Mouse (Mus musculus): ENCODE measurements around the gene Cadps2. TPM values are rescaled to one million over a fixed set of nuclear protein-coding genes. Genes with fewer than 3 reads are reported as not detected.

Cadps2 gene
- polyA plus RNA-seq, 1 experiment from 2014 or later, result 0.57 TPM

DNA sequence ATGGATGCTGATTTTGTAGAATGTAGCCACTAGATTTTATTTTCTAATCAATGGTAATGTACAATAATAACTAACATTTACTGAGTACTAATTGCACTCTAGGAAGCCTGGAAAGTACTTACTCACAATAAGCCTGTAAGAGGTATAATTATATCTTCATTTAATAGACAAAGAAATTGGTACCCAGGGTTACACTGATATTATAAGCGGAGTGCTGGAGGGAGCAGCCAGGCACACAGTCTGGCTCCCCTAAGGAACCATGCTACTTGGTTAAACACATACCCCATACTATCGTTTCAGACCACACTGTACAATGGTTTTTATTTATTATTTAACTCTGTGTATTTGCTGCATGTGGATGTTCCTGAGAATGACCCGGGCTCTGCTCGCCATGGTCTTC is 544.5 kb downstream of the Cadps2 start:
- Histone ChIP-seq H3K9me3 (ENCODE audit: control insufficient read depth, low read length) (no peaks in the 10 kb centered on the region), H3K9ac (ENCODE audit: low read depth, low read length) (no peak overlapping the region), H3K27me3 (replicated peaks; ENCODE audit: control insufficient read depth, insufficient read depth, low read length) (no peaks in the 10 kb centered on the region), H3K36me3 (ENCODE audit: control insufficient read depth, insufficient read depth, low read length) (no peaks in the 10 kb centered on the region), H3K4me3 (ENCODE audit: low read length) (no peak overlapping the region), H3K27ac (ENCODE audit: low read length) (no peak overlapping the region), H3K4me2 (ENCODE audit: low read depth, low read length) (no peak overlapping the region), H3K4me1 (ENCODE audit: control insufficient read depth, insufficient read depth, low read length) (no peaks in the 10 kb centered on the region)
- 89% methylated on average over 4 of the region's 4 CpGs for WGBS
- ATAC-seq, result no peak

DNA sequence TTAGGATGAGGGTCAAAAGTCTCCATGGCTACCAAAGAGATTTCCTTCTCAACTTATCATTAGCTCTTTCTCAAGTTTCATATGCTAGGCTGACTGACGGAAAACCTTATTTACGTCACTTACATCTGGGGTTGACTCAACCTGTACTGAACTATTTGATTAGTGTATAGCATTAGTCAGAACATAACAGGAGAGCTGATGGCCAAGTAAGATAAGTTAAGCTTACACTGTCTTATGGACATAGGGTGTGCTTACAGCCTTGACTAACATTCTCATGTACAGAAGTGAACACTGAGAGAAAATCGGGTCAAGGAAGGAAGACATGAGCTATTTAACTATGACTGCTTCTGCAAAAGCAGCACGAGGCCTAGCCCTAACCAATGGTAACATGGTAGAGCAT is 550.5 kb downstream of the Cadps2 start:
- Histone ChIP-seq H3K9ac (ENCODE audit: low read depth, low read length) (no peak overlapping the region), H3K27ac (ENCODE audit: low read length) (no peak overlapping the region), H3K4me1 (ENCODE audit: control insufficient read depth, insufficient read depth, low read length) (no peaks in the 10 kb centered on the region), H3K36me3 (ENCODE audit: control insufficient read depth, insufficient read depth, low read length) (no peaks in the 10 kb centered on the region), H3K4me3 (ENCODE audit: low read length) (no peak overlapping the region), H3K9me3 (ENCODE audit: control insufficient read depth, low read length) (no peaks in the 10 kb centered on the region), H3K4me2 (ENCODE audit: low read depth, low read length) (no peak overlapping the region), H3K27me3 (replicated peaks; ENCODE audit: control insufficient read depth, insufficient read depth, low read length) (no peaks in the 10 kb centered on the region)
- 87% methylated on average over 4 of the region's 4 CpGs for WGBS
- ATAC-seq, result no peak

DNA sequence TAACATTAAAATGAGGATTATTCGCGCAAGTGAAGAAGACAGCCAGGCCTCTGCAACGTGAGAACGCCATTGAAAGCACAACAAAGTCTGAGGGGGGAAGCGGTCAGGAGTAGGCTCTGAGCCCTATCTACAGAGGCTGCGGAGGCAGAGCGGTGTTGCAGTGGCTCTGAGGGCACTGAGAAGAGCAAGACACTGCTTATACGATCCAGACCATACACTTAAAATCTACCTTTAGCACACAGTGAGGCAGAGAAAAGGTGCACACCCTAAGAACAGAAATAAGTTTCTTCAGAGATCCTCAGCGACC is 557.8 kb downstream of the Cadps2 start:
- WGBS, result 56% methylated on average over 9 of the region's 9 CpGs

GRCm38 (mm10) chr6:23280811-23281513 is 558.3 kb downstream of the Cadps2 start:
- Histone ChIP-seq H3K4me3 (ENCODE audit: low read length) (no peak overlapping the region), H3K9me3 (ENCODE audit: control insufficient read depth, low read length) (no peaks in the 10 kb centered on the region), H3K4me1 (ENCODE audit: control insufficient read depth, insufficient read depth, low read length) (no peaks in the 10 kb centered on the region), H3K27ac (ENCODE audit: low read length) (no peak overlapping the region), H3K4me2 (ENCODE audit: low read depth, low read length) (no peak overlapping the region), H3K36me3 (ENCODE audit: control insufficient read depth, insufficient read depth, low read length) (no peaks in the 10 kb centered on the region), H3K9ac (ENCODE audit: low read depth, low read length) (no peak overlapping the region), H3K27me3 (replicated peaks; ENCODE audit: control insufficient read depth, insufficient read depth, low read length) (no peaks in the 10 kb centered on the region)
- ATAC-seq, result no peak
- 55% methylated on average over 15 of the region's 15 CpGs for WGBS

More for the DNA sequence above, 557.8 kb downstream of the Cadps2 start:
- no peaks in the 10 kb centered on the region for H3K36me3 ChIP-seq (ENCODE audit: control insufficient read depth, insufficient read depth, low read length)
- no peaks in the 10 kb centered on the region for H3K9me3 ChIP-seq (ENCODE audit: control insufficient read depth, low read length)
- no peak overlapping the region for H3K9ac ChIP-seq (ENCODE audit: low read depth, low read length)
- H3K27ac ChIP-seq (ENCODE audit: low read length), result no peak overlapping the region
- H3K4me3 ChIP-seq (ENCODE audit: low read length), result no peak overlapping the region
- no peaks in the 10 kb centered on the region for H3K4me1 ChIP-seq (ENCODE audit: control insufficient read depth, insufficient read depth, low read length)
- H3K27me3 ChIP-seq (replicated peaks; ENCODE audit: control insufficient read depth, insufficient read depth, low read length), result no peaks in the 10 kb centered on the region
- ATAC-seq, result no peak
- H3K4me2 ChIP-seq (ENCODE audit: low read depth, low read length), result no peak overlapping the region

DNA sequence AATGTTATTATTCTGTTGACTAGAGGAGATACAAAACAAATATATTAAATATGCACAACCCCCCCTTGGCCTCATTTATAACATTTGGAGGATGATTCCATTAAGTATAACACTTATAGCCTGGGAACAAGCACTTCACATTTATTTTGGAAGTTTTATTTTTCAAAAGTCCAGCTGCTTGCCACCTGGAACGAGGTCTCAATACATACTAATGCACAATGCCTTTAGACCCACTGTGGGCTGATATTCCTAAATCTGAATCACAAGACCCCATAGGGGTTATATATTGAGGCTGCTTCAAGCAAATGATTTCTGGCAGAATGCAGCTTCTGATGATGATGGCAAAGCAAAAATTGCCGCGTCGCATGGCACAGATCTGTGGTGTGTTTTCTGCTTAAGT is 565.7 kb downstream of the Cadps2 start:
- WGBS, result 66% methylated on average over 4 of the region's 4 CpGs
- H3K4me2 ChIP-seq (ENCODE audit: low read depth, low read length), result no peak overlapping the region
- H3K4me3 ChIP-seq (ENCODE audit: low read length), result no peak overlapping the region
- ATAC-seq, result no peak
- no peak overlapping the region for H3K27ac ChIP-seq (ENCODE audit: low read length)
- no peak overlapping the region for H3K9ac ChIP-seq (ENCODE audit: low read depth, low read length)
- H3K9me3 ChIP-seq (ENCODE audit: control insufficient read depth, low read length), result no peaks in the 10 kb centered on the region
- H3K4me1 ChIP-seq (ENCODE audit: control insufficient read depth, insufficient read depth, low read length), result no peaks in the 10 kb centered on the region
- 0 out of 2 replicates have a peak, but pooled peaks cover 4% of the 10 kb centered on the region for H3K27me3 ChIP-seq (replicated peaks; ENCODE audit: control insufficient read depth, insufficient read depth, low read length)
- H3K36me3 ChIP-seq (ENCODE audit: control insufficient read depth, insufficient read depth, low read length), result no peaks in the 10 kb centered on the region

GRCm38 (mm10) chr6:23272979-23273378 is 566.2 kb downstream of the Cadps2 start:
- Histone ChIP-seq H3K4me3 (ENCODE audit: low read length) (no peak overlapping the region), H3K4me2 (ENCODE audit: low read depth, low read length) (no peak overlapping the region), H3K9me3 (ENCODE audit: control insufficient read depth, low read length) (no peaks in the 10 kb centered on the region), H3K27ac (ENCODE audit: low read length) (no peak overlapping the region), H3K9ac (ENCODE audit: low read depth, low read length) (no peak overlapping the region), H3K4me1 (ENCODE audit: control insufficient read depth, insufficient read depth, low read length) (no peaks in the 10 kb centered on the region), H3K36me3 (ENCODE audit: control insufficient read depth, insufficient read depth, low read length) (no peaks in the 10 kb centered on the region), H3K27me3 (replicated peaks; ENCODE audit: control insufficient read depth, insufficient read depth, low read length) (0 out of 2 replicates have a peak, but pooled peaks cover 4% of the 10 kb centered on the region)
- no peak for ATAC-seq
- WGBS, result 4% methylated on average over 11 of the region's 11 CpGs

DNA sequence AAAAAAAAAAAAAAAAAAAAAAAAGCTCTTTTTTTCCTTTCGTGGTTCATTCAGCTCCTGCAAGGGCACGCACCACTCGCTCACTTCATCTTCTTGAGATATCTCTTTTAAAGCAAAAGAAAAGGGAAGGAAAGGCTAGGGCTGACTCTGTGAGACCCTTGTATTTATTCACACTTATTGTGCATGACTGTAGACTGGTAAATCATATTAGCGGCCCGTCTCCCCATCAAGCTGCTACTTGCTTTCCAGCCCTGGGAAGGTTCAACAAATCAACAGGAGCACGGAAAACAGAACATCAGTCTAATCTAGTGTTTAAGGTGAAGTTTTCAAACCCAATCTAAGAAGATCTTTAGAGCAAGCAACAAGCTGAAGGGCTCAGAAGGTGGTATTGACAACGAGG is 566.7 kb downstream of the Cadps2 start:
- no peak overlapping the region for H3K4me3 ChIP-seq (ENCODE audit: low read length)
- no peaks in the 10 kb centered on the region for H3K36me3 ChIP-seq (ENCODE audit: control insufficient read depth, insufficient read depth, low read length)
- ATAC-seq, result no peak
- no peaks in the 10 kb centered on the region for H3K9me3 ChIP-seq (ENCODE audit: control insufficient read depth, low read length)
- no peaks in the 10 kb centered on the region for H3K4me1 ChIP-seq (ENCODE audit: control insufficient read depth, insufficient read depth, low read length)
- 31% methylated on average over 7 of the region's 7 CpGs for WGBS
- H3K4me2 ChIP-seq (ENCODE audit: low read depth, low read length), result no peak overlapping the region
- no peak overlapping the region for H3K27ac ChIP-seq (ENCODE audit: low read length)
- H3K27me3 ChIP-seq (replicated peaks; ENCODE audit: control insufficient read depth, insufficient read depth, low read length), result 0 out of 2 replicates have a peak, but pooled peaks cover 4% of the 10 kb centered on the region
- no peak overlapping the region for H3K9ac ChIP-seq (ENCODE audit: low read depth, low read length)

- H3K27ac ChIP-seq (ENCODE audit: low read length), result no peak overlapping the region
- no peak overlapping the region for H3K4me2 ChIP-seq (ENCODE audit: low read depth, low read length)
- no peaks in the 10 kb centered on the region for H3K9me3 ChIP-seq (ENCODE audit: control insufficient read depth, low read length)
- no peaks in the 10 kb centered on the region for H3K36me3 ChIP-seq (ENCODE audit: control insufficient read depth, insufficient read depth, low read length)
- no peak overlapping the region for H3K9ac ChIP-seq (ENCODE audit: low read depth, low read length)
- WGBS, result 3% methylated on average over 9 of the region's 9 CpGs
- peaks cover 57% of the 10 kb centered on the region for H3K27me3 ChIP-seq (replicated peaks; ENCODE audit: control insufficient read depth, insufficient read depth, low read length)
- H3K4me1 ChIP-seq (ENCODE audit: control insufficient read depth, insufficient read depth, low read length), result no peaks in the 10 kb centered on the region
- no peak overlapping the region for H3K4me3 ChIP-seq (ENCODE audit: low read length)
- ATAC-seq, result no peak
These were observed 578.5 kb downstream of the Cadps2 start for GRCm38 (mm10) chr6:23260738-23261050.

DNA sequence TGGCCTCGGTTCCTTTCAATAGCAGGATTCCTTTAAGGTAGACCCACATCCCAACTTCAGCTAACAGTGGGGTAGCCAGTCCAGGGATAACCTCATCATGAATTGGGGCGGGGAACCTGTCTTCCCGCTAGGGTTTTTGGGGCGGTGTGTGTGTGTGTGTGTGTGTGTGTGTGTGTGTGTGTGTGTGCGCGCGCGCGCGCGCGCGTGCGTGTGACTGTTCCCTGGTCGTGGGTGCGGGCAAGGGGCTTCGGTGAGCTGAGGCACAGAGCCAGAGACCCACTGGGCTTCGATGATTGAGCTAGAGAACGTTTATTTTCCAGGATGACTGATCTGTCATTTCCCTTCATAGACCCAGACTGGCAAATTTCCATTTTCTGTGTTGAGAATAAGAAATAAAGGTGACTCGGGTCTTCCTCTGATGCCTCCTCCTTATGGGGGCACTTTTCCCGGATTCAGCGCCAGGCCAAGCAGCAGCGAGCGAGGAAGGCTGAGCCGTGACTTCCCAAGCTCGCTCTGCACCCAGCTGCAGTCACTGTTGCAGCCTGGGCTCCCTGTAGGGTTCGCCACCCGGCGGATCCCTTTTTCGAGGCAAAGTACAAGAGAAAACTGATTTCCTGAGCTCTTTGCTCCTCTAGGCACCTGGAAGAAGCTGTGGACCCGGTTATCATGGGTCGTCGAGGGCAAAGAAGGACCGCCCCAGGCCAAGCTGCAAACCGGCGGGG is 579.0 kb downstream of the Cadps2 start:
- no peaks in the 10 kb centered on the region for H3K36me3 ChIP-seq (ENCODE audit: control insufficient read depth, insufficient read depth, low read length)
- H3K9me3 ChIP-seq (ENCODE audit: control insufficient read depth, low read length), result no peaks in the 10 kb centered on the region
- no peaks in the 10 kb centered on the region for H3K4me1 ChIP-seq (ENCODE audit: control insufficient read depth, insufficient read depth, low read length)
- H3K4me3 ChIP-seq (ENCODE audit: low read length), result no peak overlapping the region
- no peak overlapping the region for H3K27ac ChIP-seq (ENCODE audit: low read length)
- 4% methylated on average over 36 of the region's 36 CpGs for WGBS
- ATAC-seq, result no peak
- no peak overlapping the region for H3K4me2 ChIP-seq (ENCODE audit: low read depth, low read length)
- no peak overlapping the region for H3K9ac ChIP-seq (ENCODE audit: low read depth, low read length)
- H3K27me3 ChIP-seq (replicated peaks; ENCODE audit: control insufficient read depth, insufficient read depth, low read length), result peaks cover 61% of the 10 kb centered on the region
